Mouse (Mus musculus) limb, embryonic 14.5 days (tissue): ENCODE data around the gene Pigt. TPM values are rescaled to one million over a fixed set of nuclear protein-coding genes. Genes with fewer than 3 reads are reported as not detected.

ENCODE experiments used
- ATAC-seq: fragments of 200-750 bp; cut with Nextera tagmentation; 2 replicates; pipeline ENCODE4 v1.8.0; 2017; ENCODE audit warnings: low read depth, moderate number of reproducible peaks, moderate TSS enrichment; ENCODE audit not compliant: low FRiP score
- DNase-seq: peaks from one replicate; pipeline ENCODE4 v3.0.0-alpha.2; 2015; ENCODE audit warnings: low spot score
- H3K27ac ChIP-seq: fragments of 300-500 bp; sonication (generic); replicated peaks from 2 replicates; pipeline ENCODE4 v1.5.1; 2014; ENCODE audit warnings: low read depth, mild to moderate bottlenecking, low read length, moderate library complexity, mixed read lengths
- H3K27me3 ChIP-seq: fragments of 300-500 bp; sonication (generic); 2 replicates; pipeline ENCODE4 v1.6.1; 2014; ENCODE audit warnings: low read length, mixed read lengths; ENCODE audit not compliant: control insufficient read depth, insufficient read depth
- H3K36me3 ChIP-seq: fragments of 300-500 bp; sonication (generic); 2 replicates; pipeline ENCODE4 v1.6.1; 2014; ENCODE audit warnings: mild to moderate bottlenecking, low read length, moderate library complexity, mixed read lengths; ENCODE audit not compliant: control insufficient read depth, insufficient read depth
- H3K4me1 ChIP-seq: fragments of 300-500 bp; sonication (generic); 2 replicates; pipeline ENCODE4 v1.6.1; 2014; ENCODE audit warnings: antibody characterized with exemption, low read length, mixed read lengths; ENCODE audit not compliant: control insufficient read depth, insufficient read depth
- H3K4me2 ChIP-seq: fragments of 300-500 bp; sonication (generic); replicated peaks from 2 replicates; pipeline ENCODE4 v1.6.1; 2014; ENCODE audit warnings: low read depth, mild to moderate bottlenecking, low read length, moderate library complexity; ENCODE audit not compliant: severe bottlenecking
- H3K4me3 ChIP-seq: fragments of 300-500 bp; sonication (generic); replicated peaks from 2 replicates; pipeline ENCODE4 v1.5.1; 2014; ENCODE audit warnings: low read length
- H3K9ac ChIP-seq: fragments of 300-500 bp; sonication (generic); 2 replicates; pipeline ENCODE4 v1.6.1; 2014; ENCODE audit warnings: mild to moderate bottlenecking, low read depth, low read length, moderate library complexity; ENCODE audit not compliant: severe bottlenecking
- H3K9me3 ChIP-seq: fragments of 300-500 bp; sonication (generic); 2 replicates; pipeline ENCODE4 v1.6.1; 2016; ENCODE audit warnings: low read length; ENCODE audit not compliant: control insufficient read depth
- POLR2A ChIP-seq: fragments of 200-500 bp; IDR thresholded peaks from 2 replicates; pipeline ENCODE4 v1.8.0; 2012; ENCODE audit warnings: inconsistent platforms, mild to moderate bottlenecking, moderate library complexity, borderline replicate concordance; ENCODE audit not compliant: insufficient read depth, insufficient read length; ENCODE audit errors: extremely low read depth
- WGBS: fragments of 180-500 bp; shearing (Covaris S2); extraction: QIAGEN DNeasy Blood & Tissue Kit; methylation state at CpG from one replicate; pipeline ENCODE4 v1.1.7; 2014; 5-methylcytosine and 5-hydroxymethylcytosine counted together
- polyA plus RNA-seq, 2 experiments: library from polyadenylated mRNA; depleted of rRNA in 1 of 2; stranded (reverse) in 1 of 2; unstranded in 1 of 2; fragments of >200 nt; fragmentation: Nextera tagmentation in 1 of 2; extraction: Ambion mirVana in 1 of 2; gene quantifications; 2 replicates each; pipeline versions ENCODE4 v1.2.1 to v1.2.3; 2012 to 2014

Pigt gene
- polyA plus RNA-seq, 2 experiments, result 72.4 to 99.5 TPM

DNA sequence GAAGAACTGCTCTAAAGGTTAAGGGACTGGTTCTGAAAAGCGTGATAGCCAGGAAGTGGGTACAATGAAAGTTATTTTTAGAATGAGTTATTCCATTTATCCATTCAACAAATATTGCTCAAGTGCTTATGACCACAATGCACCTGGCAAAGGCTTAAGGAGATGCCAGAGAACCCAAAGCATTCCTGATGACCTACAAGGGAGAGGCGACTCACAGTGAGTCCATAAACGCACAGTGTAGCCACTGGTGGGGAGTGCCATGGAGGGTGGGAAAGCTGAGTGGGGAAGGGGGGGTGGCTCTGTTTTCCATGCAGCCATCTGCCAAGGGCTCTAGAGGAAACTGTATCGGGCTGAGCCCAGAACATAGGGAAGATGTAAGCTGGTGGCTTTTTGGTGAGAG is 52.0 kb downstream of the Pigt start:
- WGBS, result 51% methylated on average over 4 of the region's 4 CpGs
- Histone ChIP-seq H3K4me1 (no peaks in the 10 kb centered on the region), H3K9me3 (no peaks in the 10 kb centered on the region), H3K4me3 (no peak overlapping the region), H3K36me3 (no peaks in the 10 kb centered on the region), H3K9ac (no peak overlapping the region), H3K27me3 (no peaks in the 10 kb centered on the region), H3K4me2 (no peak overlapping the region), H3K27ac (no peak overlapping the region)
- ATAC-seq (no peak), DNase-seq (no peak)
- TF ChIP-seq POLR2A, result no peak

DNA sequence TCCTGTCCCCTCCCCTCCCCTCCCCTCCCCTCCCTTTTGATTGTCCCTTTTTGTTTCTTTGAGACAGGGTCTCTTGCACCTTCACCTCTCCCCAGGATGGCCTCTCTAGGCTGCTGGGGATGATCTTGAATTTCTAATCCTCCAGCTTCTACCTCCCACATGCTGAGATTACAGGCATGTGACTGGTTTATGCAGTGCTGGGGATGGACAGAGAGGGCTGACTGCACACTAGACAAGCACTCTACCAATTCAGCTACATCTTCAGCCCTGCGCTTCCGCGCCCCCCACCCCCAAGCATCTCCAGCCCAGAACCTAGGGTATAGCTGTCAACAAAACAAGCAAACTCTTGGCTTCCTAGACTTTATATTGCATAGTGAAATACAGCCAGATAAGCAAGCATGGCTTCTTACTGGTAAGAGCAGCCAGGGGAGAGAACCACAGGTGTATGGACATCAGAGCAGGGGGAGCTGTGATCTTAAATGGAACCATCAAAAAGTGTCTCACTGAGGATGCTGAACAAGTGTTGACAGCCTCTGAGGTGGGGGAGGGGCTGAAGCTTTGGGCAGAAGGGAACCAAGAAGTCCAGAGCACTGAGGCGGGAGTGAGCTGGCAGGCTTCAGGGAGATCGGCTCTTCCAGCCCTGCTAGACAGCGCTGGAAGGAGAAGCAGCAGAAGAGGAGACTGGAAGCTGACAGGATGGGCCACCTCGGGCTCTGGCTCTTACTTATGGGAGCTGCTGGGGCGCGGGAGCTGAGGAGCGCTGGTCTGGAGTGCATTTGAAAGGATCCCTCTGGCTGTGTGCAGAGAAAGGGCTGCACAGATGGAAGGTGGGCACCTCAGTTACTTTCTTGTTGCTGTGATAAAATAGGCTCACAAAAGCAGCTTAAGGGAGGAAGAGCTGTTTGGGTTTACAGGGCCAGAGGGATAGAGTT is 52.9 kb downstream of the Pigt start:
- H3K4me2 ChIP-seq, result 0 out of 2 replicates have a peak overlapping the region, but pooled peaks have one; percentile 10
- WGBS, result 25% methylated on average over 10 of the region's 10 CpGs
- ATAC-seq, result no peak

DNA sequence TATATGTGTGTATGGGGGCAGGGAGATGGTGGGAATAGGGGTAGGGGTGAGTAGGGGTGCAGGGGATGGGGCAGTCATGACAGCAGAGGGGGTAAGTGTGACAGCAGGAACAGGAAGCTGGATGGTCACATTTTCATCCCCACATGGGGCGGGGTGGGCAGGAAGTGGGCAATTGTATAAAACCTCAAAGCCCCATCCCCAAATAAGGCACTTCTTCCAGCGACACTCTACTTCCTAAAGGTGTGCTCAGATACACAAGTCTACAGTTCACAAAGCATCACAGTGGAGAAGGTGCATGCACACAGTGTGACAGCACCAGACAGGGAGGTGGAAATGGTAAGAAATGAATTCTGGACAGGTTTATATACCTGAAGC is 53.6 kb downstream of the Pigt start:
- H3K9me3 ChIP-seq, result no peaks in the 10 kb centered on the region
- H3K4me2 ChIP-seq, result no peak overlapping the region
- H3K36me3 ChIP-seq, result no peaks in the 10 kb centered on the region
- no peaks in the 10 kb centered on the region for H3K27me3 ChIP-seq
- DNase-seq, result no peak
- no peak for TF ChIP-seq POLR2A
- no peak overlapping the region for H3K4me3 ChIP-seq
- no peak for ATAC-seq
- 64% methylated on average over 2 of the region's 2 CpGs for WGBS
- no peak overlapping the region for H3K9ac ChIP-seq
- H3K27ac ChIP-seq, result no peak overlapping the region
- H3K4me1 ChIP-seq, result no peaks in the 10 kb centered on the region

More for the DNA sequence above, 52.9 kb downstream of the Pigt start:
- H3K36me3 ChIP-seq, result no peaks in the 10 kb centered on the region
- H3K4me3 ChIP-seq, result no peak overlapping the region
- 0 out of 2 replicates have a peak overlapping the region, but pooled peaks have one; percentile 28 for H3K9ac ChIP-seq
- no peaks in the 10 kb centered on the region for H3K27me3 ChIP-seq
- no peak for TF ChIP-seq POLR2A
- no peak overlapping the region for H3K27ac ChIP-seq
- no peaks in the 10 kb centered on the region for H3K4me1 ChIP-seq
- no peak for DNase-seq
- no peaks in the 10 kb centered on the region for H3K9me3 ChIP-seq

DNA sequence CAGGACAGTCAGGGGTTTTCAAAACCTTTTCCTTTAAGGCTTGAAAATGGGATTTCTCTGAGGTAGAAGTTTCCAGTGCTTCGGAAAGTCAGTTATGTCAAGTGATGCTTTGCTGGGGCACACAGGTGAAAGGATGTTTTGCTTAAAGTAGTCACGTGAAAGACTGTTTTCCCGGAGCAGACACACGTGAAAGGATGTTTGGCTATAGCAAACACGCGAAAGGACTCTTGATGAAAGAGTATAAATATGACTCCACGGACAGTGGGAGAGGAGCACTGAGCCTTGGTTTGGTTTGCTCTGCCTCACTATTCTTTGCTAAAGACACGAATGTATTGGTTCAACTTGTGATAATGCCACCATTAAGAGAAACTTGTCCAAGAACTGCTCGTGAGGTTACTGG is 54.2 kb downstream of the Pigt start:
- ATAC-seq, result no peak

More for the DNA sequence above, 54.2 kb downstream of the Pigt start:
- 89% methylated on average over 9 of the region's 9 CpGs for WGBS
- H3K4me3 ChIP-seq, result no peak overlapping the region
- no peaks in the 10 kb centered on the region for H3K4me1 ChIP-seq
- H3K4me2 ChIP-seq, result no peak overlapping the region
- H3K9ac ChIP-seq, result no peak overlapping the region
- TF ChIP-seq POLR2A, result no peak
- no peaks in the 10 kb centered on the region for H3K9me3 ChIP-seq
- no peaks in the 10 kb centered on the region for H3K36me3 ChIP-seq
- H3K27me3 ChIP-seq, result no peaks in the 10 kb centered on the region
- DNase-seq, result no peak
- no peak overlapping the region for H3K27ac ChIP-seq

Other genes starting within 250 kb of the Pigt start
- not detected in 2 replicates for gene Svs3b, start 240.9 kb upstream of the Pigt start, polyA plus RNA-seq (2012; rRNA removed)
- not detected in 2 replicates for gene Svs3b, start 240.9 kb upstream of the Pigt start, polyA plus RNA-seq (2014; fragmentation: Nextera tagmentation; extraction: Ambion mirVana)
- gene Svs4, start 219.1 kb upstream of the Pigt start, polyA plus RNA-seq (2012; rRNA removed), result not detected in 2 replicates
- gene Svs4, start 219.1 kb upstream of the Pigt start, polyA plus RNA-seq (2014; fragmentation: Nextera tagmentation; extraction: Ambion mirVana), result not detected in 2 replicates
- gene Svs3a, start 208.3 kb upstream of the Pigt start, polyA plus RNA-seq (2012; rRNA removed), result not detected in 2 replicates
- gene Svs3a, start 208.3 kb upstream of the Pigt start, polyA plus RNA-seq (2014; fragmentation: Nextera tagmentation; extraction: Ambion mirVana), result not detected in 2 replicates
- gene Svs6, start 180.8 kb upstream of the Pigt start, polyA plus RNA-seq (2012; rRNA removed), result not detected in 2 replicates
- gene Svs6, start 180.8 kb upstream of the Pigt start, polyA plus RNA-seq (2014; fragmentation: Nextera tagmentation; extraction: Ambion mirVana), result not detected in 2 replicates
- not detected in 2 replicates for gene Svs5, start 164.8 kb upstream of the Pigt start, polyA plus RNA-seq (2012; rRNA removed)
- gene Svs5, start 164.8 kb upstream of the Pigt start, polyA plus RNA-seq (2014; fragmentation: Nextera tagmentation; extraction: Ambion mirVana), result not detected in 2 replicates
- gene Slpi, start 108.4 kb upstream of the Pigt start, polyA plus RNA-seq (2012; rRNA removed), result 3.9 and 5.1 TPM in 2 replicates
- 1.1 and 2.1 TPM in 2 replicates for gene Slpi, start 108.4 kb upstream of the Pigt start, polyA plus RNA-seq (2014; fragmentation: Nextera tagmentation; extraction: Ambion mirVana)
- 2.7 and 3.9 TPM in 2 replicates for gene Rbpjl, start 94.4 kb upstream of the Pigt start, polyA plus RNA-seq (2012; rRNA removed)
- 0.45 and 0.76 TPM in 2 replicates for gene Rbpjl, start 94.4 kb upstream of the Pigt start, polyA plus RNA-seq (2014; fragmentation: Nextera tagmentation; extraction: Ambion mirVana)
- 362 and 495 TPM in 2 replicates for gene Matn4, start 92.4 kb upstream of the Pigt start, polyA plus RNA-seq (2012; rRNA removed)
- gene Matn4, start 92.4 kb upstream of the Pigt start, polyA plus RNA-seq (2014; fragmentation: Nextera tagmentation; extraction: Ambion mirVana), result 30.2 and 39.9 TPM in 2 replicates
- 27.4 and 29.7 TPM in 2 replicates for gene Sdc4, start 53.6 kb upstream of the Pigt start, polyA plus RNA-seq (2012; rRNA removed)
- gene Sdc4, start 53.6 kb upstream of the Pigt start, polyA plus RNA-seq (2014; fragmentation: Nextera tagmentation; extraction: Ambion mirVana), result 65.9 and 68.2 TPM in 2 replicates
- gene Sys1, start 40.6 kb upstream of the Pigt start, polyA plus RNA-seq (2012; rRNA removed), result 48.4 and 68.8 TPM in 2 replicates
- 73.1 TPM in 2 replicates for gene Sys1, start 40.6 kb upstream of the Pigt start, polyA plus RNA-seq (2014; fragmentation: Nextera tagmentation; extraction: Ambion mirVana)
- 9.0 and 10.4 TPM in 2 replicates for gene Gm20458, start 36.6 kb upstream of the Pigt start, polyA plus RNA-seq (2012; rRNA removed)
- 12.2 and 14.3 TPM in 2 replicates for gene Gm20458, start 36.6 kb upstream of the Pigt start, polyA plus RNA-seq (2014; fragmentation: Nextera tagmentation; extraction: Ambion mirVana)
- not detected in 2 replicates for gene Trp53tg5, start 23.8 kb upstream of the Pigt start, polyA plus RNA-seq (2012; rRNA removed)
- 0.22 TPM in 1 of 2 replicates, not detected in the other for gene Trp53tg5, start 23.8 kb upstream of the Pigt start, polyA plus RNA-seq (2014; fragmentation: Nextera tagmentation; extraction: Ambion mirVana)
- 7.7 and 8.3 TPM in 2 replicates for gene Dbndd2, start 11.4 kb upstream of the Pigt start, polyA plus RNA-seq (2012; rRNA removed)
- 2.9 and 4.4 TPM in 2 replicates for gene Dbndd2, start 11.4 kb upstream of the Pigt start, polyA plus RNA-seq (2014; fragmentation: Nextera tagmentation; extraction: Ambion mirVana)
- gene Wfdc2, start 64.9 kb downstream of the Pigt start, polyA plus RNA-seq (2012; rRNA removed), result 30.4 and 31.0 TPM in 2 replicates
- gene Wfdc2, start 64.9 kb downstream of the Pigt start, polyA plus RNA-seq (2014; fragmentation: Nextera tagmentation; extraction: Ambion mirVana), result 27.3 and 44.0 TPM in 2 replicates
- not detected in 2 replicates for gene Spint3, start 75.9 kb downstream of the Pigt start, polyA plus RNA-seq (2012; rRNA removed)
- not detected in 2 replicates for gene Spint3, start 75.9 kb downstream of the Pigt start, polyA plus RNA-seq (2014; fragmentation: Nextera tagmentation; extraction: Ambion mirVana)
- 0.37 and 0.55 TPM in 2 replicates for gene Wfdc6a, start 87.9 kb downstream of the Pigt start, polyA plus RNA-seq (2012; rRNA removed)
- 0.25 and 0.53 TPM in 2 replicates for gene Wfdc6a, start 87.9 kb downstream of the Pigt start, polyA plus RNA-seq (2014; fragmentation: Nextera tagmentation; extraction: Ambion mirVana)
- gene Eppin, start 96.1 kb downstream of the Pigt start, polyA plus RNA-seq (2012; rRNA removed), result not detected in 2 replicates
- not detected in 2 replicates for gene Eppin, start 96.1 kb downstream of the Pigt start, polyA plus RNA-seq (2014; fragmentation: Nextera tagmentation; extraction: Ambion mirVana)
- not detected in 2 replicates for gene Wfdc6b, start 116.0 kb downstream of the Pigt start, polyA plus RNA-seq (2012; rRNA removed)
- gene Wfdc6b, start 116.0 kb downstream of the Pigt start, polyA plus RNA-seq (2014; fragmentation: Nextera tagmentation; extraction: Ambion mirVana), result not detected in 2 replicates
- not detected in 2 replicates for gene Wfdc8, start 116.1 kb downstream of the Pigt start, polyA plus RNA-seq (2012; rRNA removed)
- gene Wfdc8, start 116.1 kb downstream of the Pigt start, polyA plus RNA-seq (2014; fragmentation: Nextera tagmentation; extraction: Ambion mirVana), result not detected in 2 replicates
- gene Wfdc16, start 141.3 kb downstream of the Pigt start, polyA plus RNA-seq (2012; rRNA removed), result not detected in 2 replicates
- gene Wfdc16, start 141.3 kb downstream of the Pigt start, polyA plus RNA-seq (2014; fragmentation: Nextera tagmentation; extraction: Ambion mirVana), result not detected in 2 replicates
- gene Wfdc10, start 158.5 kb downstream of the Pigt start, polyA plus RNA-seq (2012; rRNA removed), result 0.31 and 0.37 TPM in 2 replicates
- 0.68 TPM in 1 of 2 replicates, not detected in the other for gene Wfdc10, start 158.5 kb downstream of the Pigt start, polyA plus RNA-seq (2014; fragmentation: Nextera tagmentation; extraction: Ambion mirVana)
- gene Wfdc9, start 159.1 kb downstream of the Pigt start, polyA plus RNA-seq (2012; rRNA removed), result not detected in 2 replicates
- not detected in 2 replicates for gene Wfdc9, start 159.1 kb downstream of the Pigt start, polyA plus RNA-seq (2014; fragmentation: Nextera tagmentation; extraction: Ambion mirVana)
- gene Wfdc11, start 176.6 kb downstream of the Pigt start, polyA plus RNA-seq (2012; rRNA removed), result not detected in 2 replicates
- not detected in 2 replicates for gene Wfdc11, start 176.6 kb downstream of the Pigt start, polyA plus RNA-seq (2014; fragmentation: Nextera tagmentation; extraction: Ambion mirVana)
- 0.06 and 0.08 TPM in 2 replicates for gene Wfdc13, start 187.6 kb downstream of the Pigt start, polyA plus RNA-seq (2012; rRNA removed)
- 0.18 TPM in 1 of 2 replicates, not detected in the other for gene Wfdc13, start 187.6 kb downstream of the Pigt start, polyA plus RNA-seq (2014; fragmentation: Nextera tagmentation; extraction: Ambion mirVana)
- not detected in 2 replicates for gene Spint4, start 201.0 kb downstream of the Pigt start, polyA plus RNA-seq (2012; rRNA removed)
- gene Spint4, start 201.0 kb downstream of the Pigt start, polyA plus RNA-seq (2014; fragmentation: Nextera tagmentation; extraction: Ambion mirVana), result not detected in 2 replicates
- not detected in 2 replicates for gene Spint5, start 217.8 kb downstream of the Pigt start, polyA plus RNA-seq (2012; rRNA removed)
- gene Spint5, start 217.8 kb downstream of the Pigt start, polyA plus RNA-seq (2014; fragmentation: Nextera tagmentation; extraction: Ambion mirVana), result not detected in 2 replicates
- 0.67 and 0.79 TPM in 2 replicates for gene Wfdc3, start 248.4 kb downstream of the Pigt start, polyA plus RNA-seq (2012; rRNA removed)
- 0.37 and 0.50 TPM in 2 replicates for gene Wfdc3, start 248.4 kb downstream of the Pigt start, polyA plus RNA-seq (2014; fragmentation: Nextera tagmentation; extraction: Ambion mirVana)
- 46.0 and 58.6 TPM in 2 replicates for gene Dnttip1, start 248.5 kb downstream of the Pigt start, polyA plus RNA-seq (2012; rRNA removed)
- gene Dnttip1, start 248.5 kb downstream of the Pigt start, polyA plus RNA-seq (2014; fragmentation: Nextera tagmentation; extraction: Ambion mirVana), result 70.1 and 70.6 TPM in 2 replicates